Mouse (Mus musculus) hindbrain, embryonic 11.5 days (tissue): ENCODE results near the gene Mtnr1b. TPM values are rescaled to one million over a fixed set of nuclear protein-coding genes. Genes with fewer than 3 reads are reported as not detected.

ENCODE experiments used
- ATAC-seq: fragments of 200-750 bp; cut with Nextera tagmentation; 2 replicates; pipeline ENCODE4 v1.8.0; 2017; ENCODE audit warnings: mild to moderate bottlenecking, moderate TSS enrichment, moderate library complexity; ENCODE audit not compliant: low FRiP score
- DNase-seq: peaks from one replicate; pipeline ENCODE4 v3.0.0-alpha.2; 2015; ENCODE audit warnings: low spot score
- H3K27ac ChIP-seq: fragments of 300-500 bp; sonication (generic); 2 replicates; pipeline ENCODE4 v1.5.1; 2014; ENCODE audit warnings: mild to moderate bottlenecking, low read depth, low read length
- H3K27me3 ChIP-seq: fragments of 300-500 bp; sonication (generic); 2 replicates; pipeline ENCODE4 v1.6.1; 2014; ENCODE audit warnings: mild to moderate bottlenecking, low read length, moderate library complexity, mixed read lengths; ENCODE audit not compliant: control insufficient read depth, insufficient read depth
- H3K36me3 ChIP-seq: fragments of 300-500 bp; sonication (generic); 2 replicates; pipeline ENCODE4 v1.6.1; 2014; ENCODE audit warnings: mild to moderate bottlenecking, low read length, moderate library complexity, mixed read lengths; ENCODE audit not compliant: control insufficient read depth, insufficient read depth
- H3K4me1 ChIP-seq: fragments of 300-500 bp; sonication (generic); replicated peaks from 2 replicates; pipeline ENCODE4 v1.6.1; 2014; ENCODE audit warnings: low read length, mixed read lengths; ENCODE audit not compliant: control insufficient read depth, insufficient read depth
- H3K4me2 ChIP-seq: fragments of 300-500 bp; sonication (generic); replicated peaks from 2 replicates; pipeline ENCODE4 v1.6.1; 2014; ENCODE audit warnings: mild to moderate bottlenecking, low read depth, low read length
- H3K4me3 ChIP-seq: fragments of 300-500 bp; sonication (generic); 2 replicates; pipeline ENCODE4 v1.5.1; 2014; ENCODE audit warnings: low read depth, low read length
- H3K9ac ChIP-seq: fragments of 300-500 bp; sonication (generic); 2 replicates; pipeline ENCODE4 v1.6.1; 2014; ENCODE audit warnings: low read depth, low read length
- H3K9me3 ChIP-seq: fragments of 300-500 bp; sonication (generic); 2 replicates; pipeline ENCODE4 v1.6.1; 2016; ENCODE audit warnings: low read length; ENCODE audit not compliant: control insufficient read depth
- WGBS: fragments of 180-500 bp; shearing (Covaris S2); extraction: QIAGEN DNeasy Blood & Tissue Kit; methylation state at CpG from one replicate; pipeline ENCODE4 v1.1.7; 2014; 5-methylcytosine and 5-hydroxymethylcytosine counted together
- polyA plus RNA-seq: library from polyadenylated mRNA; unstranded; fragments of >200 nt; fragmentation: Nextera tagmentation; extraction: Ambion mirVana; gene quantifications from 2 replicates; pipeline ENCODE4 v1.2.1, GENCODE M21; 2014

The Mtnr1b gene
- polyA plus RNA-seq, 1 experiment from 2014 or later = not detected

DNA sequence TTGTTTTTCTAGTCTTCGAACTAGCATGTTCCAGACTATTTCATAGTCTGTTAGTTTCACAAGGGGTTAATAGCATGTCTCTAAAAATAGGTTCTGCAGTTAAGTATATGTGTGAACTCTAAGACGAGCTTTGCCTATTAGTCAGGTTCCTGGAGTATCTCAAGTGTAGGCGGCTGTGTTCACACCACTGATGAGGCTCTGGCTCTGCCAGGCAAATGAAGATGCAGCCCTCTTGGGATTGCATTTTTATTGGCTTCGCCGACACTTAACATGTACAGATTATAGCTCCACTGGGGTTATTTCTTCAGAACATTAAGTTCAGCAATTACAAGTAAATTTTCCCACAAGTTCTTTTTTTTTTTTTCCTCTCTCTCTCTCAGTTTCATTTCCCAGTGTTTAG is 12.4 kb upstream of the Mtnr1b start:
- Histone ChIP-seq H3K4me3 (no peak overlapping the region), H3K36me3 (no peaks in the 10 kb centered on the region), H3K4me2 (no peak overlapping the region), H3K9ac (no peak overlapping the region), H3K4me1 (no peaks in the 10 kb centered on the region), H3K9me3 (no peaks in the 10 kb centered on the region), H3K27me3 (no peaks in the 10 kb centered on the region), H3K27ac (no peak overlapping the region)
- DNase-seq (no peak), ATAC-seq (no peak)
- whole genome bisulfite sequencing = 80% methylated on average over 5 of the region's 5 CpGs

DNA sequence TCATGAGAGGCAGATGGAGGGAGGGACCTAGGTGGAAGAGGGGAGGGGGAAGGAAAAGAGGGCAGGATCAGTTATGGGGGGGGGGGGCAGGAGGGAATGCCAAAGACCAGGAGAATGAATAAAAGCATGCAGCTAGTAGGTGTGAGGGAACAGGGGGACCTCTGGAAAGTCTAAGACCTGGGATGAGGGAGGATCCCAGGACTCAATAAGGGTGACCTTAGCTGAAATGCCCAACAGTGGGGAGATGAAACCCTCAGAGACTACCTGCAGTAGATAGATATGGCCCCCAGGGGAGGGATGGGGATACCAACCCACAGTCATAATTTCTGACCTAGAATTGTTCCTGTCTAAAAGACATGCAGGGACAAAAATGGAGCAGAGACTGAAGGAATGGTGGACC is 6.4 kb upstream of the Mtnr1b start:
- DNase-seq = no peak
- Histone ChIP-seq H3K27ac (no peak overlapping the region), H3K9ac (no peak overlapping the region), H3K36me3 (no peaks in the 10 kb centered on the region), H3K9me3 (no peaks in the 10 kb centered on the region), H3K4me3 (no peak overlapping the region), H3K4me1 (no peaks in the 10 kb centered on the region), H3K27me3 (no peaks in the 10 kb centered on the region), H3K4me2 (no peak overlapping the region)
- ATAC-seq = peak; percentile 53

DNA sequence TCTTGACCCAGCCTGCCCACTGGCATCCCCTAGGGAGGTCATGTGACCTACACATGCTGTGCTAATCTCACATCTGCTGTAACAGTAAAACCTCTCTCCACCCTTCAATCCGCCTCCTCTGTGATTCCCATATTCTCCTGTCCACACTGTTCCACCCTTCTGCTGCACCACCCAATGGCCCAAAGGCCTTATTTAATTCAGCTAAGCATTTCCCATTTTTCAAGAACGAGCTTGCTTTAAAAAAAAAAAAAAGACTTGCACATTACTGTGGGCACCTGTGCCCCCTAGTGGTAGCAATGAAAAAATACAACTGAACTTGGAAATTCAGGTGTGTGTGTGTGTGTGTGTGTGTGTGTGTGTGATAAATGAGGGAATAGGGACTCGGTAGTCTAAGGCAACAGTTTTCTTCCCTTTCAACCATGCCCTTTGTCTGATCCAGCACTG is 5.8 kb upstream of the Mtnr1b start:
- Histone ChIP-seq H3K9me3 (no peaks in the 10 kb centered on the region), H3K27me3 (no peaks in the 10 kb centered on the region), H3K4me1 (no peaks in the 10 kb centered on the region), H3K36me3 (no peaks in the 10 kb centered on the region), H3K4me2 (no peak overlapping the region), H3K27ac (no peak overlapping the region), H3K9ac (no peak overlapping the region), H3K4me3 (no peak overlapping the region)
- DNase-seq (peak; percentile 53), ATAC-seq (peak; percentile 78)
- 37% methylated on average over 3 of the region's 3 CpGs for whole genome bisulfite sequencing

DNA sequence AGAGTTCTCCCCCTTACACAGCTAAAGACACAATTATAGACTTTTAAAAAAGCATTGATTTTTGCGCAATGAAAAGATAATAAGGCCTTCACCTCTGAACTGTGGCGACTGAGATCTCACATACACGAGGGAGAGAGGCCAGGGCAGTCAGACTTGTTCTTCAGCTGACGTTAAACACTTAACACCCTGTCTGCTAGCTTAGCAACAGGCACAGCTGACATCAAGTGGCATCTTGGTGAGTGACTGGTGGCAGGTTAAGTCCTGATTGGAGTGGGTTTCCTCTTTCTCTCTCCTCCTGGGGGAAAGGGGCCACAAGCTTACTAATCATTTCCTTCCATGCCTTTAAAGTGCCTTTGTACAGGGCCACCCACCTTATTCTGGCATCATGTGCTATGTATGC is 4.3 kb downstream of the Mtnr1b start:
- Histone ChIP-seq H3K27ac (no peak overlapping the region), H3K36me3 (no peaks in the 10 kb centered on the region), H3K9ac (no peak overlapping the region), H3K4me3 (no peak overlapping the region), H3K4me1 (no peaks in the 10 kb centered on the region), H3K9me3 (no peaks in the 10 kb centered on the region), H3K27me3 (no peaks in the 10 kb centered on the region), H3K4me2 (no peak overlapping the region)
- 80% methylated on average over 4 of the region's 4 CpGs for WGBS
- ATAC-seq (no peak), DNase-seq (no peak)

DNA sequence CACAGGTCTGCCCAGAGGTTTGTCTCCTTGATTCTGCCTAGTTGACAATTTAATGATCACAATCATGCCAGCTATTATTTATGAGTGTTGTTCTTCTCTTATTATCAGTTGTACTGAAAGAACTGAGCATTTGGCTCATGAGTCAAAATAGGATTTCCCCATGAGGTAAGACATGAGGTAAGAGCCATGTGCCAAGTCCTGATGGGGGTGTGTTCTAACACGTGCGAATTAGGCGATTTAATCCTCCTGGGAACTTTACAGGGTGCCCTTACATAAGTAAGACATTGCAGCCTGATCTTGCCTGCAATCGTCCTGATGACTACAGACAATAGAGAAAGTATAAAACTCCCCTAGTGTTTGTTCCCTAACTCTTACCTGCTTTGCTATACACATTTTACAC is 4.9 kb downstream of the Mtnr1b start:
- 65% methylated on average over 4 of the region's 4 CpGs for WGBS
- no peaks in the 10 kb centered on the region for H3K9me3 ChIP-seq
- H3K4me1 ChIP-seq = no peaks in the 10 kb centered on the region
- H3K4me2 ChIP-seq = no peak overlapping the region
- H3K9ac ChIP-seq = no peak overlapping the region
- H3K36me3 ChIP-seq = no peaks in the 10 kb centered on the region
- ATAC-seq = no peak
- no peak overlapping the region for H3K27ac ChIP-seq
- no peaks in the 10 kb centered on the region for H3K27me3 ChIP-seq
- H3K4me3 ChIP-seq = no peak overlapping the region
- no peak for DNase-seq

- no peak for DNase-seq
- H3K4me1 ChIP-seq = no peaks in the 10 kb centered on the region
- no peaks in the 10 kb centered on the region for H3K9me3 ChIP-seq
- H3K36me3 ChIP-seq = no peaks in the 10 kb centered on the region
- H3K9ac ChIP-seq = no peak overlapping the region
- ATAC-seq = no peak
- H3K27me3 ChIP-seq = no peaks in the 10 kb centered on the region
- H3K4me3 ChIP-seq = no peak overlapping the region
- no peak overlapping the region for H3K4me2 ChIP-seq
- 81% methylated on average over 10 of the region's 10 CpGs for WGBS
- no peak overlapping the region for H3K27ac ChIP-seq
Observed at GRCm38 (mm10) chr9:15866280-15867072, 7.9 kb downstream of the Mtnr1b start.

DNA sequence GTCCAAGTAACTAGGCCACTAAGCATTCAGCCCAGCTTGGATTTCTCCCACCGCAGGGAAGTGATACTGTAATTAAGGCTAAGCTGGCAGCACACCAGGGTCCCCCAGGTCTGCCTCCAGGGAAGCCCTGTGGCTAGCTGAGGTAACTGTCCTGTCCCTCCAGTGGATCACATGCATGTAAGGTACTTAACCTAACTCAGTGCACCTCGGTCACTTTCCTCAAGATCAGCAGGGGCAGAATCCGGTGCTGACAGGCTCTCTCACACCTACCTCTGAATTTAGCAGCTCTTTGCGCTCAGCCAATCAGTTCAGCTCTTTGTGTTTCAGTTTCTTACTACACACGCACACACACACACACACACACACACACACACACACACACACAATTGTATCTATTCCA is 13.0 kb downstream of the Mtnr1b start:
- DNase-seq (no peak), ATAC-seq (no peak)
- H3K9me3 ChIP-seq = no peaks in the 10 kb centered on the region
- H3K27me3 ChIP-seq = no peaks in the 10 kb centered on the region
- H3K4me3 ChIP-seq = no peak overlapping the region
- 76% methylated on average over 5 of the region's 5 CpGs for WGBS
- no peaks in the 10 kb centered on the region for H3K4me1 ChIP-seq
- H3K9ac ChIP-seq = no peak overlapping the region
- no peak overlapping the region for H3K27ac ChIP-seq
- no peak overlapping the region for H3K4me2 ChIP-seq
- H3K36me3 ChIP-seq = no peaks in the 10 kb centered on the region

GRCm38 (mm10) chr9:15850749-15851148 is 23.6 kb downstream of the Mtnr1b start:
- DNase-seq (no peak), ATAC-seq (no peak)

GRCm38 (mm10) chr9:15845390-15845789 is 29.0 kb downstream of the Mtnr1b start:
- H3K9me3 ChIP-seq = no peaks in the 10 kb centered on the region
- no peaks in the 10 kb centered on the region for H3K27me3 ChIP-seq
- no peak overlapping the region for H3K4me3 ChIP-seq
- no peaks in the 10 kb centered on the region for H3K4me1 ChIP-seq
- ATAC-seq (no peak), DNase-seq (no peak)
- no peak overlapping the region for H3K4me2 ChIP-seq
- H3K27ac ChIP-seq = no peak overlapping the region
- 82% methylated on average over 8 of the region's 8 CpGs for WGBS
- no peaks in the 10 kb centered on the region for H3K36me3 ChIP-seq
- no peak overlapping the region for H3K9ac ChIP-seq

More at GRCm38 (mm10) chr9:15850749-15851148, 23.6 kb downstream of the Mtnr1b start:
- H3K4me3 ChIP-seq = no peak overlapping the region
- H3K4me2 ChIP-seq = no peak overlapping the region
- H3K9ac ChIP-seq = no peak overlapping the region
- H3K4me1 ChIP-seq = no peaks in the 10 kb centered on the region
- H3K27me3 ChIP-seq = no peaks in the 10 kb centered on the region
- H3K9me3 ChIP-seq = no peaks in the 10 kb centered on the region
- H3K27ac ChIP-seq = no peak overlapping the region
- H3K36me3 ChIP-seq = no peaks in the 10 kb centered on the region
